Mouse (Mus musculus) hindbrain, embryonic 16.5 days (tissue): ENCODE results near the gene Btbd3. TPM values are rescaled to one million over a fixed set of nuclear protein-coding genes. Genes with fewer than 3 reads are reported as not detected.

Experiments
- ATAC-seq: fragments of 200-750 bp; cut with Nextera tagmentation; 2 replicates; pipeline ENCODE4 v1.8.0; 2017; ENCODE audit warnings: moderate TSS enrichment, moderate library complexity
- H3K27ac ChIP-seq: fragments of 300-500 bp; sonication (generic); 2 replicates; pipeline ENCODE4 v1.5.1; 2014; ENCODE audit warnings: low read depth, mild to moderate bottlenecking, control low read depth, low read length, moderate library complexity
- H3K27me3 ChIP-seq: fragments of 300-500 bp; sonication (generic); replicated peaks from 2 replicates; pipeline ENCODE4 v1.6.1; 2014; ENCODE audit warnings: low read length; ENCODE audit not compliant: control insufficient read depth, insufficient read depth
- H3K36me3 ChIP-seq: fragments of 300-500 bp; sonication (generic); 2 replicates; pipeline ENCODE4 v1.6.1; 2014; ENCODE audit warnings: mild to moderate bottlenecking, low read length, moderate library complexity, mixed read lengths; ENCODE audit not compliant: control insufficient read depth, insufficient read depth
- H3K4me1 ChIP-seq: fragments of 300-500 bp; sonication (generic); 2 replicates; pipeline ENCODE4 v1.6.1; 2014; ENCODE audit warnings: low read depth, low read length; ENCODE audit not compliant: control insufficient read depth, insufficient read depth
- H3K4me2 ChIP-seq: fragments of 300-500 bp; sonication (generic); 2 replicates; pipeline ENCODE4 v1.6.1; 2014; ENCODE audit warnings: mild to moderate bottlenecking, low read length, control low read depth, moderate library complexity
- H3K4me3 ChIP-seq: fragments of 300-500 bp; sonication (generic); 2 replicates; pipeline ENCODE4 v1.5.1; 2014; ENCODE audit warnings: mild to moderate bottlenecking, low read length, control low read depth, moderate library complexity
- H3K9ac ChIP-seq: fragments of 300-500 bp; sonication (generic); 2 replicates; pipeline ENCODE4 v1.6.1; 2014; ENCODE audit warnings: low read depth, mild to moderate bottlenecking, control low read depth, low read length, moderate library complexity
- H3K9me3 ChIP-seq: fragments of 300-500 bp; sonication (generic); 2 replicates; pipeline ENCODE4 v1.6.1; 2014; ENCODE audit warnings: mild to moderate bottlenecking, low read length, moderate library complexity; ENCODE audit not compliant: control insufficient read depth
- WGBS: fragments of 180-500 bp; shearing (Covaris S2); extraction: QIAGEN DNeasy Blood & Tissue Kit; methylation state at CpG from one replicate; pipeline ENCODE4 v1.1.7; 2014; 5-methylcytosine and 5-hydroxymethylcytosine counted together
- polyA plus RNA-seq: library from polyadenylated mRNA; unstranded; fragments of >200 nt; fragmentation: Nextera tagmentation; extraction: Ambion mirVana; gene quantifications from 2 replicates; pipeline ENCODE4 v1.2.1, GENCODE M21; 2015

The Btbd3 gene
- polyA plus RNA-seq = 33.7 and 37.5 TPM in 2 replicates

GRCm38 (mm10) chr2:138256411-138256810 is at the start of gene Btbd3:
TSS of gene Btbd3 (plus strand) at chr2:138256565.
- under 1% methylated on average over 33 of the region's 39 CpGs for WGBS
- H3K4me1 ChIP-seq = peaks cover 21% of the 10 kb centered on the region

GRCm38 (mm10) chr2:138215561-138215960 is 40.8 kb upstream of the Btbd3 start:
- H3K27me3 ChIP-seq = no peaks in the 10 kb centered on the region
- no peaks in the 10 kb centered on the region for H3K36me3 ChIP-seq
- 38% methylated on average over 2 of the region's 2 CpGs for WGBS
- H3K4me2 ChIP-seq = no peak overlapping the region
- no peak overlapping the region for H3K27ac ChIP-seq
- no peak overlapping the region for H3K9ac ChIP-seq
- H3K4me1 ChIP-seq = no peaks in the 10 kb centered on the region
- H3K9me3 ChIP-seq = no peaks in the 10 kb centered on the region
- peak; percentile 40; the same call in 1 of the 2 replicates for ATAC-seq
- H3K4me3 ChIP-seq = no peak overlapping the region

More at GRCm38 (mm10) chr2:138256411-138256810, at the start of gene Btbd3:
- ATAC-seq = peak; percentile 99
- no peaks in the 10 kb centered on the region for H3K36me3 ChIP-seq
- no peaks in the 10 kb centered on the region for H3K9me3 ChIP-seq
- H3K27ac ChIP-seq = peak within 1 kb of the TSS; percentile 96
- peak within 1 kb of the TSS; percentile 91 for H3K9ac ChIP-seq
- peak within 1 kb of the TSS; percentile 65 for H3K4me2 ChIP-seq
- H3K27me3 ChIP-seq = no peaks in the 10 kb centered on the region
- peak within 1 kb of the TSS; percentile 70 for H3K4me3 ChIP-seq

GRCm38 (mm10) chr2:138220269-138220668 is 36.1 kb upstream of the Btbd3 start:
- Histone ChIP-seq H3K27ac (no peak overlapping the region), H3K27me3 (no peaks in the 10 kb centered on the region), H3K9ac (no peak overlapping the region), H3K36me3 (no peaks in the 10 kb centered on the region), H3K9me3 (no peaks in the 10 kb centered on the region), H3K4me2 (no peak overlapping the region), H3K4me3 (no peak overlapping the region), H3K4me1 (no peaks in the 10 kb centered on the region)
- ATAC-seq = no peak
- 67% methylated on average over 1 of the region's 1 CpGs for WGBS

GRCm38 (mm10) chr2:138232247-138232646 is 24.1 kb upstream of the Btbd3 start:
- H3K4me3 ChIP-seq = no peak overlapping the region
- H3K9me3 ChIP-seq = no peaks in the 10 kb centered on the region
- no peak overlapping the region for H3K9ac ChIP-seq
- no peak overlapping the region for H3K4me2 ChIP-seq
- no peaks in the 10 kb centered on the region for H3K36me3 ChIP-seq
- no peaks in the 10 kb centered on the region for H3K4me1 ChIP-seq
- no peaks in the 10 kb centered on the region for H3K27me3 ChIP-seq
- no peak for ATAC-seq
- WGBS = 78% methylated on average over 5 of the region's 5 CpGs
- H3K27ac ChIP-seq = no peak overlapping the region

- H3K4me1 ChIP-seq = no peaks in the 10 kb centered on the region
- no peak overlapping the region for H3K4me2 ChIP-seq
- H3K9ac ChIP-seq = no peak overlapping the region
- H3K27me3 ChIP-seq = no peaks in the 10 kb centered on the region
- no peaks in the 10 kb centered on the region for H3K36me3 ChIP-seq
- H3K27ac ChIP-seq = no peak overlapping the region
- H3K9me3 ChIP-seq = no peaks in the 10 kb centered on the region
- WGBS = 79% methylated on average over 2 of the region's 2 CpGs
- H3K4me3 ChIP-seq = no peak overlapping the region
- ATAC-seq = no peak
Observed at GRCm38 (mm10) chr2:138236149-138236548, 20.2 kb upstream of the Btbd3 start.

- ATAC-seq = no peak
- no peak overlapping the region for H3K4me2 ChIP-seq
- peaks cover 5% of the 10 kb centered on the region; the same call in 1 of the 2 replicates for H3K4me1 ChIP-seq
- H3K9me3 ChIP-seq = no peaks in the 10 kb centered on the region
- no peaks in the 10 kb centered on the region for H3K27me3 ChIP-seq
- no peaks in the 10 kb centered on the region for H3K36me3 ChIP-seq
- H3K9ac ChIP-seq = no peak overlapping the region
- WGBS = 72% methylated on average over 5 of the region's 5 CpGs
- no peak overlapping the region for H3K4me3 ChIP-seq
- H3K27ac ChIP-seq = no peak overlapping the region
Observed at GRCm38 (mm10) chr2:138242452-138242851, 13.9 kb upstream of the Btbd3 start.

- Histone ChIP-seq H3K9ac (no peak overlapping the region), H3K4me2 (peak overlapping the region; percentile 29), H3K9me3 (no peaks in the 10 kb centered on the region), H3K36me3 (no peaks in the 10 kb centered on the region), H3K4me1 (peaks cover 5% of the 10 kb centered on the region; the same call in 1 of the 2 replicates), H3K4me3 (no peak overlapping the region), H3K27me3 (no peaks in the 10 kb centered on the region), H3K27ac (0 out of 2 replicates have a peak overlapping the region, but pooled peaks have one; percentile 39)
- WGBS = 57% methylated on average over 2 of the region's 2 CpGs
- peak; percentile 89 for ATAC-seq
Observed at GRCm38 (mm10) chr2:138245631-138246289, 10.6 kb upstream of the Btbd3 start.

GRCm38 (mm10) chr2:138247986-138248385 is 8.4 kb upstream of the Btbd3 start:
- H3K4me2 ChIP-seq = no peak overlapping the region
- peaks cover 5% of the 10 kb centered on the region; the same call in 1 of the 2 replicates for H3K4me1 ChIP-seq
- WGBS = 69% methylated on average over 2 of the region's 2 CpGs
- H3K36me3 ChIP-seq = no peaks in the 10 kb centered on the region
- H3K27me3 ChIP-seq = no peaks in the 10 kb centered on the region
- H3K4me3 ChIP-seq = no peak overlapping the region
- no peak for ATAC-seq
- no peak overlapping the region for H3K27ac ChIP-seq
- H3K9me3 ChIP-seq = no peaks in the 10 kb centered on the region
- no peak overlapping the region for H3K9ac ChIP-seq

GRCm38 (mm10) chr2:138256851-138257471 is 596 bp downstream of the Btbd3 start:
- H3K36me3 ChIP-seq = no peaks in the 10 kb centered on the region
- H3K27me3 ChIP-seq = no peaks in the 10 kb centered on the region
- H3K9ac ChIP-seq = peak overlapping the region; percentile 91
- WGBS = under 1% methylated on average over 43 of the region's 51 CpGs
- H3K9me3 ChIP-seq = no peaks in the 10 kb centered on the region
- H3K4me2 ChIP-seq = peak overlapping the region; percentile 65
- ATAC-seq = no peak; the same call in none of the 2 replicates
- H3K4me1 ChIP-seq = peaks cover 21% of the 10 kb centered on the region
- H3K27ac ChIP-seq = peak overlapping the region; percentile 96
- peak overlapping the region; percentile 70 for H3K4me3 ChIP-seq
